Mouse (Mus musculus) bone marrow macrophage, adult 2 months (primary cell): ENCODE measurements around the gene Bco1. TPM values are rescaled to one million over a fixed set of nuclear protein-coding genes. Genes with fewer than 3 reads are reported as not detected.

Experiments
- H3K27ac ChIP-seq: 2 replicates; pipeline ENCODE4 v1.5.1; 2012; ENCODE audit warnings: low read depth, low read length; ENCODE audit not compliant: insufficient read depth
- H3K4me1 ChIP-seq: 2 replicates; pipeline ENCODE4 v1.6.1; 2012; ENCODE audit warnings: low read length; ENCODE audit not compliant: control insufficient read depth, insufficient read depth
- H3K4me3 ChIP-seq: 2 replicates; pipeline ENCODE4 v1.5.1; 2012; ENCODE audit warnings: mild to moderate bottlenecking, low read length, moderate library complexity; ENCODE audit not compliant: insufficient read depth
- CTCF ChIP-seq: IDR thresholded peaks from 2 replicates; pipeline ENCODE4 v1.5.1; 2012; ENCODE audit warnings: low read depth, mild to moderate bottlenecking, low read length, moderate library complexity
- POLR2A ChIP-seq: IDR thresholded peaks from 2 replicates; pipeline ENCODE4 v1.6.1; 2012; ENCODE audit warnings: mild to moderate bottlenecking, low read depth, low read length, borderline replicate concordance
- polyA plus RNA-seq: library from polyadenylated mRNA; stranded (reverse); fragments of >200 nt; gene quantifications from 2 replicates; pipeline ENCODE4 v1.2.4, GENCODE M21; 2012; ENCODE audit not compliant: missing spikeins, insufficient read depth, insufficient read length

The Bco1 gene
- polyA plus RNA-seq, 1 experiment: not detected

GRCm38 (mm10) chr8:117182746-117183145 lies 87.1 kb downstream of the Bco1 start:
- H3K4me3 ChIP-seq: no peak overlapping the region
- H3K4me1 ChIP-seq: peaks cover 17% of the 10 kb centered on the region
- TF ChIP-seq POLR2A: no peak
- no peak for TF ChIP-seq CTCF
- no peak overlapping the region for H3K27ac ChIP-seq

Other genes with a start within 250 kb of the Bco1 start
- 35.8 and 43.9 TPM in 2 replicates for gene Cmc2, start 174.4 kb upstream of the Bco1 start, polyA plus RNA-seq
- 14.0 and 16.1 TPM in 2 replicates for gene Cenpn, start 174.1 kb upstream of the Bco1 start, polyA plus RNA-seq
- gene Atmin, start 152.5 kb upstream of the Bco1 start, polyA plus RNA-seq: 15.9 and 18.9 TPM in 2 replicates
- gene 1700030J22Rik, start 116.9 kb upstream of the Bco1 start, polyA plus RNA-seq: 1.1 and 1.7 TPM in 2 replicates
- 21.5 and 22.6 TPM in 2 replicates for gene Gcsh, start 102.3 kb upstream of the Bco1 start, polyA plus RNA-seq
- gene Pkd1l2, start 13.4 kb upstream of the Bco1 start, polyA plus RNA-seq: 0.87 and 1.2 TPM in 2 replicates
- gene Gan, start 62.3 kb downstream of the Bco1 start, polyA plus RNA-seq: 7.0 and 7.5 TPM in 2 replicates
- 56.3 and 60.1 TPM in 2 replicates for gene Cmip, start 161.2 kb downstream of the Bco1 start, polyA plus RNA-seq